ENCODE assay signal across 18 mouse cellular contexts in the genomic region with DNA sequence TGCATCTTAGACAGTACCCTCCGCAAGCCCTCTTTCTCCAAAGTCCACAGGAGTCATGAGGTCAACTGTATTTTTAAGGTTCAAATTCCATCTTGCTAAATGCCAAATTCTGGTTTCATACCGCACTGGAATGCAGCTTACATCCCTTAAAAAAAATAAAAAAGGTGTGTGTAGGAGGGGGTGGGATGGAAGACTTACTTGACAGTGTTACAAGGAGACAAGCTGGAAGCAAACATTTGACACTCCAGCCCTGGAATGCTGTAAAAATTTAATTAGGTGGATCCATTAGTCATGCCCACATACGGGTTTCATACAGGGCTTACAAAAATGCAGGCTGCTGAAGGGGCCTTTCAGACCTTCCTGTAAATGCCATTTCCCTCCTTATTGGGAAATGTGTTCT. TPM values are rescaled to one million over a fixed set of nuclear protein-coding genes. Genes with fewer than 3 reads are reported as not detected.
DNase-seq lines count a peak whose midpoint lies in the region; ATAC-seq lines count a peak whose summit lies in the region.
"Had no signal": no experiment of that assay in that cellular context is flagged by ENCODE, and none has a peak within 500 bp of the region (broad histone marks: within the 10 kb centered on the region; RNA-seq: fewer than 3 reads in every experiment).

No protein-coding gene starts in this region.

- ATAC-seq in forebrain, embryonic 11.5 days (replicated peaks; ENCODE audit: low FRiP score): no peak
- ATAC-seq in forebrain, embryonic 16.5 days: no peak
- ATAC-seq in limb, embryonic 12.5 days (ENCODE audit: insufficient number of reproducible peaks, insufficient read depth, low FRiP score, low TSS enrichment, low read depth): 0 out of 2 replicates have a peak, but pooled peaks have one; percentile 47
- peak; percentile 67; the same call in 1 of the 2 replicates for ATAC-seq in kidney, embryonic 16.5 days (ENCODE audit: low FRiP score, low TSS enrichment)
- ATAC-seq: activated CD4-positive, CD25-positive, alpha-beta regulatory T cell, adult 4 months; forebrain, embryonic 15.5 days; hindbrain, postnatal 0 days; liver, embryonic 12.5 days; midbrain, embryonic 16.5 days had no signal

- no peaks in the 10 kb centered on the region for H3K36me3 ChIP-seq in forebrain, embryonic 11.5 days (ENCODE audit: control insufficient read depth, insufficient read depth, low read length)
- H3K36me3 ChIP-seq in forebrain, embryonic 16.5 days (ENCODE audit: control insufficient read depth, insufficient read depth): no peaks in the 10 kb centered on the region
- H3K36me3 ChIP-seq in limb, embryonic 12.5 days: no peaks in the 10 kb centered on the region
- no peaks in the 10 kb centered on the region for H3K36me3 ChIP-seq in limb, embryonic 10.5 days
- no peaks in the 10 kb centered on the region for H3K36me3 ChIP-seq in kidney, embryonic 16.5 days (ENCODE audit: insufficient read depth, low read length)
- H3K36me3 ChIP-seq: forebrain, embryonic 15.5 days; hindbrain, embryonic 10.5 days; liver, embryonic 12.5 days had no signal

- no peaks in the 10 kb centered on the region for H3K4me1 ChIP-seq in forebrain, embryonic 11.5 days (replicated peaks; ENCODE audit: control insufficient read depth, insufficient read depth, low read length)
- peaks cover 6% of the 10 kb centered on the region for H3K4me1 ChIP-seq in forebrain, embryonic 16.5 days (replicated peaks; ENCODE audit: control insufficient read depth, insufficient read depth, low read length)
- peaks cover 11% of the 10 kb centered on the region for H3K4me1 ChIP-seq in limb, embryonic 12.5 days (replicated peaks)
- H3K4me1 ChIP-seq in limb, embryonic 10.5 days: peaks cover 6% of the 10 kb centered on the region; the same call in 1 of the 2 replicates
- H3K4me1 ChIP-seq in kidney, embryonic 16.5 days (ENCODE audit: insufficient read depth, low read length): no peaks in the 10 kb centered on the region
- H3K4me1 ChIP-seq: liver, embryonic 12.5 days had no signal

- 71% methylated on average over 3 of the region's 3 CpGs for WGBS in forebrain, embryonic 11.5 days
- WGBS in forebrain, embryonic 16.5 days: 73% methylated on average over 3 of the region's 3 CpGs
- WGBS in limb, embryonic 12.5 days: 47% methylated on average over 3 of the region's 3 CpGs
- WGBS in limb, embryonic 10.5 days: 62% methylated on average over 3 of the region's 3 CpGs
- WGBS in kidney, embryonic 16.5 days: 41% methylated on average over 3 of the region's 3 CpGs

- H3K27me3 ChIP-seq in forebrain, embryonic 11.5 days (ENCODE audit: control insufficient read depth, insufficient read depth, low read length): no peaks in the 10 kb centered on the region
- no peaks in the 10 kb centered on the region for H3K27me3 ChIP-seq in forebrain, embryonic 16.5 days (replicated peaks; ENCODE audit: control insufficient read depth, insufficient read depth, low read length)
- H3K27me3 ChIP-seq in limb, embryonic 12.5 days: no peaks in the 10 kb centered on the region; the same call in 1 of the 2 replicates
- no peaks in the 10 kb centered on the region for H3K27me3 ChIP-seq in limb, embryonic 10.5 days (ENCODE audit: low read depth, poor library complexity, severe bottlenecking)
- H3K27me3 ChIP-seq in kidney, embryonic 16.5 days (ENCODE audit: insufficient read depth, low read length): no peaks in the 10 kb centered on the region
- H3K27me3 ChIP-seq: forebrain, embryonic 15.5 days; liver, embryonic 12.5 days had no signal

- peak; percentile 32 for DNase-seq in forebrain, embryonic 11.5 days (ENCODE audit: low spot score)
- no peak for DNase-seq in limb, embryonic 10.5 days (ENCODE audit: low spot score)
- DNase-seq in lung, postnatal 4 days: no peak
- no peak for DNase-seq in ovary, postnatal 10 days (ENCODE audit: low spot score)
- DNase-seq: adrenal gland, postnatal 10 days; gastrocnemius, postnatal 36 days; lung, adult 2 months; retina, postnatal 1 day; thymus, adult 2 months had no signal

- no peak overlapping the region for H3K4me2 ChIP-seq in forebrain, embryonic 11.5 days (ENCODE audit: low read depth, low read length, severe bottlenecking)
- H3K4me2 ChIP-seq in forebrain, embryonic 16.5 days (ENCODE audit: low read length): no peak overlapping the region
- no peak overlapping the region for H3K4me2 ChIP-seq in limb, embryonic 12.5 days
- H3K4me2 ChIP-seq in kidney, embryonic 16.5 days (replicated peaks; ENCODE audit: low read depth, low read length): no peak overlapping the region
- H3K4me2 ChIP-seq: forebrain, embryonic 15.5 days; liver, embryonic 12.5 days had no signal

- H3K4me3 ChIP-seq in forebrain, embryonic 11.5 days (ENCODE audit: low read depth, low read length): no peak overlapping the region
- no peak overlapping the region for H3K4me3 ChIP-seq in forebrain, embryonic 16.5 days (replicated peaks; ENCODE audit: low read length)
- no peak overlapping the region for H3K4me3 ChIP-seq in limb, embryonic 12.5 days (replicated peaks)
- no peak overlapping the region for H3K4me3 ChIP-seq in limb, embryonic 10.5 days
- H3K4me3 ChIP-seq in kidney, embryonic 16.5 days (ENCODE audit: low read length): no peak overlapping the region
- H3K4me3 ChIP-seq: forebrain, embryonic 15.5 days; hindbrain, embryonic 10.5 days; liver, embryonic 12.5 days had no signal

- H3K9ac ChIP-seq in forebrain, embryonic 11.5 days (ENCODE audit: low read length): no peak overlapping the region
- H3K9ac ChIP-seq in forebrain, embryonic 16.5 days (replicated peaks; ENCODE audit: low read depth, low read length): no peak overlapping the region
- H3K9ac ChIP-seq in limb, embryonic 12.5 days (replicated peaks): no peak overlapping the region
- no peak overlapping the region for H3K9ac ChIP-seq in kidney, embryonic 16.5 days (replicated peaks; ENCODE audit: low read length)
- H3K9ac ChIP-seq: forebrain, embryonic 15.5 days; liver, embryonic 12.5 days had no signal

- H3K9me3 ChIP-seq in forebrain, embryonic 11.5 days (ENCODE audit: control insufficient read depth, low read length): no peaks in the 10 kb centered on the region
- H3K9me3 ChIP-seq in forebrain, embryonic 16.5 days (ENCODE audit: control insufficient read depth, low read length): no peaks in the 10 kb centered on the region
- no peaks in the 10 kb centered on the region for H3K9me3 ChIP-seq in limb, embryonic 12.5 days
- H3K9me3 ChIP-seq in limb, embryonic 10.5 days (replicated peaks): no peaks in the 10 kb centered on the region
- H3K9me3 ChIP-seq in kidney, embryonic 16.5 days (ENCODE audit: low read length): no peaks in the 10 kb centered on the region
- H3K9me3 ChIP-seq: forebrain, embryonic 15.5 days; hindbrain, embryonic 10.5 days; liver, embryonic 12.5 days had no signal

- H3K27ac ChIP-seq in forebrain, embryonic 11.5 days (ENCODE audit: low read depth, low read length): no peak overlapping the region
- H3K27ac ChIP-seq in forebrain, embryonic 16.5 days (ENCODE audit: low read length): no peak overlapping the region
- H3K27ac ChIP-seq in limb, embryonic 12.5 days: no peak overlapping the region
- no peak overlapping the region for H3K27ac ChIP-seq in limb, embryonic 10.5 days
- H3K27ac ChIP-seq in kidney, embryonic 16.5 days (ENCODE audit: low read length): no peak overlapping the region
- H3K27ac ChIP-seq: forebrain, embryonic 15.5 days; hindbrain, embryonic 10.5 days; hindbrain, postnatal 0 days; liver, embryonic 12.5 days had no signal

RNA-seq across cellular contexts. Expression of gene Maf, which starts 49.4 kb away (rescaled TPM):
- 3.3 and 4.0 TPM in 2 replicates for polyA plus RNA-seq in forebrain, embryonic 11.5 days (2014; fragmentation: Nextera tagmentation; extraction: Ambion mirVana)
- 4.3 and 6.4 TPM in 2 replicates for polyA plus RNA-seq in forebrain, embryonic 16.5 days (2015; fragmentation: Nextera tagmentation; extraction: Ambion mirVana)
- 3.6 and 4.5 TPM in 2 replicates for polyA plus RNA-seq in limb, embryonic 12.5 days (2016; fragmentation: Nextera tagmentation; extraction: Ambion mirVana)
- 0.58 and 0.98 TPM in 2 replicates for polyA plus RNA-seq in limb, embryonic 10.5 days (2016; fragmentation: Nextera tagmentation; extraction: Ambion mirVana)
- polyA plus RNA-seq in kidney, embryonic 16.5 days (2015; fragmentation: Nextera tagmentation; extraction: Ambion mirVana): 7.9 and 9.0 TPM in 2 replicates

Comparison
In these comparisons a context has a peak if more than half of its experiments do, and no peak if none do; other contexts are left out.
1. ATAC-seq: peak in limb, embryonic 12.5 days (single experiment) and kidney, embryonic 16.5 days (single experiment); none in forebrain, embryonic 11.5 days (single experiment) and forebrain, embryonic 16.5 days (single experiment).